Mouse (Mus musculus): Measurements from ENCODE around the gene Elp4.

Gene Elp4

GRCm38 (mm10) chr2:105903896-105904756 lies at the start of gene Elp4, which contains the start of gene Immp1l:
TSS of gene Elp4 (minus strand) at chr2:105904564.
TSS of gene Immp1l (plus strand) at chr2:105904638.
- peak; percentile 97 for DNase-seq

- no peak for DNase-seq
These were observed 49.5 kb upstream of the Elp4 start for GRCm38 (mm10) chr2:105953862-105954261.

- no peak for DNase-seq
These were observed 47.1 kb upstream of the Elp4 start for GRCm38 (mm10) chr2:105951350-105951940.

- no peak for DNase-seq
These were observed 45.8 kb upstream of the Elp4 start for GRCm38 (mm10) chr2:105950131-105950530.

GRCm38 (mm10) chr2:105917623-105918346 lies 13.4 kb upstream of the Elp4 start:
- no peak for DNase-seq

GRCm38 (mm10) chr2:105916671-105917070 lies 12.3 kb upstream of the Elp4 start:
- no peak for DNase-seq

- DNase-seq, result no peak
These were observed 9.4 kb upstream of the Elp4 start for GRCm38 (mm10) chr2:105913655-105914366.

- peak; percentile 12 for DNase-seq
These were observed 6.2 kb upstream of the Elp4 start for GRCm38 (mm10) chr2:105910611-105911010.

- DNase-seq, result peak; percentile 20
These were observed 4.0 kb upstream of the Elp4 start for GRCm38 (mm10) chr2:105908351-105908750.

- DNase-seq, result no peak
These were observed 388 bp upstream of the Elp4 start for GRCm38 (mm10) chr2:105904757-105905146.

- no peak for DNase-seq
These were observed 13.5 kb downstream of the Elp4 start for GRCm38 (mm10) chr2:105890816-105891215.

- no peak for DNase-seq
These were observed 31.0 kb downstream of the Elp4 start for GRCm38 (mm10) chr2:105873403-105873802.

- DNase-seq, result peak; percentile 8
These were observed 49.6 kb downstream of the Elp4 start for GRCm38 (mm10) chr2:105854740-105855139.

GRCm38 (mm10) chr2:105852971-105853370 lies 51.4 kb downstream of the Elp4 start:
- no peak for DNase-seq

- DNase-seq, result no peak
These were observed 52.6 kb downstream of the Elp4 start for GRCm38 (mm10) chr2:105851714-105852293.

GRCm38 (mm10) chr2:105843151-105843550 lies 61.2 kb downstream of the Elp4 start:
- no peak for DNase-seq

- no peak for DNase-seq
These were observed 86.4 kb downstream of the Elp4 start for GRCm38 (mm10) chr2:105817965-105818364.

GRCm38 (mm10) chr2:105815170-105815569 lies 89.2 kb downstream of the Elp4 start:
- no peak for DNase-seq

- DNase-seq, result no peak
These were observed 91.3 kb downstream of the Elp4 start for GRCm38 (mm10) chr2:105813041-105813440.

- no peak for DNase-seq
These were observed 94.1 kb downstream of the Elp4 start for GRCm38 (mm10) chr2:105810286-105810685.

- DNase-seq, result no peak
These were observed 97.8 kb downstream of the Elp4 start for GRCm38 (mm10) chr2:105806571-105806970.

- DNase-seq, result no peak
These were observed 98.3 kb downstream of the Elp4 start for GRCm38 (mm10) chr2:105806047-105806446.

Data from kidney, postnatal 14 days (tissue).